Mouse (Mus musculus) cortical plate, adult 2 months (tissue): Measurements from ENCODE around the gene BC004004.

Source experiments
- CTCF ChIP-seq: fragments of 200-500 bp; IDR thresholded peaks from 2 replicates; pipeline ENCODE4 v1.5.1; 2011; ENCODE audit warnings: mild to moderate bottlenecking, control low read depth, low read length; ENCODE audit not compliant: insufficient read depth; ENCODE audit errors: extremely low read depth
- POLR2A ChIP-seq: fragments of 200-500 bp; IDR thresholded peaks from 2 replicates; pipeline ENCODE4 v1.6.1; 2011; ENCODE audit warnings: mild to moderate bottlenecking, low read length, control low read depth; ENCODE audit not compliant: insufficient read depth; ENCODE audit errors: extremely low read depth

- TF ChIP-seq CTCF (no peak), POLR2A (no peak)
These were observed 32.8 kb downstream of the BC004004 start for GRCm38 (mm10) chr17:29301421-29301820.
